Mouse (Mus musculus) urinary bladder, adult 2 months (tissue): ENCODE results near the gene Nr1i3. TPM values are rescaled to one million over a fixed set of nuclear protein-coding genes. Genes with fewer than 3 reads are reported as not detected.

ENCODE experiments used
- DNase-seq: peaks from one replicate; pipeline ENCODE4 v3.0.0; 2022; ENCODE audit warnings: low spot score
- polyA plus RNA-seq: library from polyadenylated mRNA; depleted of rRNA; stranded (reverse); fragments of >200 nt; gene quantifications from 2 replicates; pipeline ENCODE4 v1.2.3, GENCODE M21; 2012

Gene Nr1i3
- polyA plus RNA-seq, 1 experiment = 0.04 TPM

DNA sequence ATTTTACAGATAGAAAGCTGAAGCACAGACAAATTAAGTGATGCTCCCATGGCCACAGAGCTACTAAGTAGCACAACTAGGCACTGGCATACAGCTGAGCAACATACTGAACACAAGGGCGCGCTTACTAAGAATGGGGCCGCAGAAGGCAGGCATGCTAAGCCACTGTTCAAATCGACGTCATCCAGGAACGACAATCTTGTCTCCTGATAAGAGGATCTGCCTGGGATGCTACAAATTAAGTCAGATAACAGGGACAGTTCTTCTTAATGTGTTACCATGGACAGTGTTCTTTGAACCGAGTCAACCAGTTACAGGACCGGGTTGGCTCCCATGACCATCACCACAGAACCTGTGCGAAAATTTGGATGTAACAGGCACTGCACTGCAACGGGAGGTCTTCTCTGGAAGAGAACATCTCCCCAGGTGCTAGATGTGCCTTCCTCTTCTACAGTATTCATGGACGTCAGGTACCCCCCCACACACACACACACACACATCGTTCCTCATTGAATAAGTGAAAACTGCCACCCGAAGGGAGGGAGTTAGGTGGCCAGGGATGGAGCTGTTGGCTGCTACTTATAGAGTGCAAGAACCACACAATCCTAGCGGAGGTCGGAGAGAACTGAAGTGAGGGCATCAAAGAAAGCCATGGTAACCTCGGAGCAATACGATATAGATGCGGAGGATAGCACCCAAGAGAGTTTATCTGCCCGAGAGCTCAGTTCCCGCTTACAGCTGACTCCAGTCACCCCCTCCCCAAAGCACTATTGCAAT, 18.5 kb upstream of the Nr1i3 start:
- no peak for DNase-seq

DNA sequence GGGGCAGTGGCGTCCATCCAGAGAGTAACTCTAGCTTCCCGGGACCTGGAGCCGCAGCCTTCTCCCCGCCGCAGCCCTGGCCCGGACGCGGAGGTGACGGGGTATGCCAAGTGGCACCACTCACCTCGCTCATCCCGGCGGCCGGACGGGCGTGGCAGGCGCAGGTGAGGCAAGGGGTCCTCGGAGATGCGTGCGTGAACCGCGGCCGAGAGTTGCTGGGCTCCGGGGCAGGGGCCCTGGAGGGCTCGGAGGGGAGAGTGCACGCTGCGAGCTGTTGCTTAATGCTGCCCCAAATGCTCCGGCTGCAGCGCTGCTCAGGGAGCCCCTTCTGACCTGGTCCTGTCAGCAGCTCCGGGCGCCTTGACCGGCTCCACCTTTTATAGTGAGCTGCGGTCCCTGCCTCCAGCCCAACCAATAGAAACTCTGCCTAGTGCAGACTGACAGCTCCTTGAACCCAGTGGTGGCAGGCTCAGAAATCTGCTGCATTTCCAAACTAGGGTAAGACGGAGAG, 17.8 kb upstream of the Nr1i3 start, which contains the start of gene Pcp4l1:
TSS of gene Pcp4l1 (minus strand) at position 382 of the 511 bp plus-strand sequence.
- DNase-seq = peak; percentile 37

DNA sequence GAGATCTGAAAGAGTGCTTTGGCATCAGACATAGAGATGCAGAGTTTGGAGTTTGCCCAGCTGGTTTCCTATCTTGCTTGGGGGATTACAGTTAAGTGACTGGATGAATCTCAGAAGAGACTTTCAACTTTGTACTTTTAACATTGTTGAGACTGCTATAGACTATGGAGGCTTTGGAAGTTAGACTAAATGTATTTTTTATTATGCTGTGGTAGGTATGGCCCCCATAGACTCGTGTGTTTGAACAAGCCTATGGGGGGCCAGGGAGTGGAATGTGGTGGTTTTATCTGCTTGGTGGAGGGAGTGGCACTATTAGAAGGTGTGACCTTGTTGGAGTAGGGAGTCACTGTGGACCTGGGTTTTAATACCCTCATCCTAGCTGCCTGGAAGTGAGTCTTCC, 14.2 kb upstream of the Nr1i3 start:
- DNase-seq = no peak

DNA sequence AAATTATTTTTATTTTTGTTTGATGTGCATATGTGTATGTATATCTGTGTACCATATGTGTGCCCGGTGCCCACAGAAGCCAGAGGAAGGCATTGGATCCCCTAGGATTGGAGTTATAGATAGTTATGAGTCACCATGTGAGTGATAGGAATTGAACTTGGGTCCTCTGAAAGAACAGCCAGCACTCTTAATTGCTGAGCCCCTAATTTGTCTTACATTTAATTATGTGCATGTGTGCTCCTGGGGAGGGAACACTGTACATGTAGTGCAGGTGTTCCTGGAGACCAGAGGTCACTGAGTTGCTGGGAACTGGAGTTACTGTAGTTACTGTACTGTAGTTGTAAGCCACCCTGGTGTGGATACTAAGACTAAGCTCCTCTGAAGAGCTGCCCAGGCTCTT, 13.0 kb upstream of the Nr1i3 start:
- DNase-seq = no peak

DNA sequence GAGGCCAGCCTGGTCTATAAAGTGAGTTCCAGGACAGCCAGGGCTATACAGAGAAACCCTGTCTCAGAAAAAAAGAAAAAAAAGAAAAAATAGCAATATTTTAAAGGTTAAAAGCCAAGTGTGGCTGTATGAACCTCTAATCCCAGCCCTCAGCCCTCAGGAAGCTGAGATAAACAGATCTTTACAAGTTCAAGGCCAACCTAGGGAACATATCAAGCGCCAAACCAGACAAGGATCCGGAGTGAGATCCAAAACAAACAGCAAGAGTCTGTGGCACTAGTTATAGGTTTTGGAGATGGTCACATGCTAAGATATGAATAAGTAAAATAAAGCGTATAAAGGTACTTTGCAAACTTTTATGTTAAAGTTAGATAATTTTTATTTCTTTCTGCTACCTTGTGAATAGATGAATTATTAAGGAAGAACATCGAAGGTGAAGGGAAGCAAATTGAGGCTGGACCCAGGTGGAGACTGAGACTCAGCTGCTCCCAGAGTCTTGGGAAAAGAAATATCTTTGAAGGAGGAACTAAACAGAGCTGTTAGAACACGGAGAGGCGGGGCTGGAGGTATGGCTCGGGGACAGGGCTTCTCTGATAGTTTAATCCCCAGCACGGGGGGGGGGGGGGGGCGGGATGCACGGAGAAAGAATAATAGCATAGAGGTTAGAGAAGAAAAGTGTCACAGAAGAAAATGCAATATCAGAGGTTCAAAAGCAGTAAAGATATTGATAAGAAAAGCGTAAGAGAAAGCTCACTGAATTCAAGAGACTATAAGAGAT, 10.1 kb upstream of the Nr1i3 start:
- no peak for DNase-seq

DNA sequence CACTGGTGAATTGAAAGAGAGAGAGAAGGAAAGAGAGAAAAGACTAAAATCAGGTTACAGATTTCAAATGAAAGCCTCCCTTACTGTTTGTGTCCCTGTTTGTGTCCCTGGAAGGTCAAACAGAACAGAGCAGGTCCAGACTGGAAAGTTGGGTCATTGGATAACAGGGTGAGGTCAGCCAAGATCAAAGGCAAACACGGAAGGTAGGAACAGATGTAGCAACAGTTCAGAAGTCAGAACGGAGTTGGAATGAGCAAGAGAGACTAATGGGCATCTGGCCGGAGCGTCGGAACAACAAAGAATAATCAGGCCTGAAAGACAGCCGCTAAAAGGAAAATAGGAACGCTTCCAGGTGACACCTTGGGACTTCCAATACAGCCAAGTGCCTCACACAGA, 9.5 kb upstream of the Nr1i3 start:
- DNase-seq = no peak

DNA sequence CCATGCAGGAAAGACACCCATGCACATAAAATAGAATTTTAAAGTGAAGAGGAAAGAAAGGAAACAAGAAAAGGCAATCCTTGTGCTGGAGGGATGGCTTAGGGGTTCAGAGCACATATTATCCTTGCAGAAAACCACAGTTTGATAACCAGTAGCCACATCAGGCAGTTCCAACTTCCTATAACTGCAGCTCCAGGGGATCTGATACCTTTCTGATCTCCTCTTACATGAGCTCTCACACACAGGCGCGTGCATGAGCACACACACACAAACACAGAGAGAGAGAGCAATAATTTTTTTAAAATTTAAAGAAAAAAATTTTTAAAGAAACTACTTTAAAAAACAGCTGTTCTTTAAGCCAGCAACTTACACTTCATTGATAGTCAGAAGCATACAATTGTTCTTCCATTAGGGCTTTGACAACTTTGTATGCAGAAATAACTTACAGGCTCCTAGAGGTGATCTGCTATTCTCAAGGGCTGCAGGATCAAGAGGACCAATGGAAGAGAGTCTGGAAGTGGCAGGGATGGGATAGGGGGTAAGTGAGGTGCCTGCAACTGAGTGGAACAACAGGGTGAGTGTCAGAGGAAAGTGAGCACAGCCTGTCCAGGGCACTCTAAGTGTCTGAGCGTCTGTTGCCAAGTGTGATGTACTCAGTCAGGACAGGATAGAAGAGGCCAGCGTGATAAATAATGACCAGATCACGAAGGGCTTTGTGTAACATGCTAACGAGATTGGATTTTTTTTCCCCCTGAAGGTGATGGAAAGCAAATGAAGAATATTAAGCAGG, 7.9 kb upstream of the Nr1i3 start:
- DNase-seq = no peak

DNA sequence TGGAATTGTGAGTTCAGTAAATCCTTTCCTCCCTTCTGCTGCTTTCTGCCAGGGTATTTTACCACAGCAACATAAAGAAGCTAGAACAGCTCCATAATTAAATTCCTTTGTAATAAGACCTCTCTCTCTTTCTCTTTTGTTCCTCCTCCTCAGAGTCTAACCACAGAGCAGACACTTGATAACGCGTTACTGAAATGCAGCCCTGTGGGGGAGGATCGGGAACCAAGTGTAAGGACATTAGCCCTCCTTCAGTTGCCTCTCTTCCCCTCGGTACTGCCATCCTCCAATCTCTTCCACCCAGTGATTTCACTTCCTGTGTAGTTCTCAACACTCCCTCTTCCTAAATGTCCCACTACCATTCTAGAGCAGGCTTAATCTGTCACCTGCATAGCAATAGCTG, 4.4 kb upstream of the Nr1i3 start:
- no peak for DNase-seq

DNA sequence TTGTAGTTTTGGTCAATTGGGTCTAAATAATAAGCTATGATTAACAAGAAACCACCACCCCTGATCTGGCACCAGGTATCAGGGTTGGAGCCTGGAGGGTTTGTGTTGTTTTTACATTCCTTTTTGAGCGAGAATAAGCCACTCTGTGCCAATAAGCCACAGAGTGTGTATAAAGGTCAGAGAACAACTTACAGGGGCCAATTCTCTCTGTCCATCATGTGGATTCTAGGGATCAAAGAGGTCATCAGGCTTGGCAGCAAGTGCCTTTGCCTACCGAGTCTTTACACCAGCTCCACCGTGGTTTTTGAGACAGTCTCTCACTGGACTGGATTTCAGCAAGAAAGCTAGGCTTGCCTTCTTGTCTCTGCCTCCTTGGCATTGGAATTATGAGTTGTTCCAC, 916 bp upstream of the Nr1i3 start:
- no peak for DNase-seq

DNA sequence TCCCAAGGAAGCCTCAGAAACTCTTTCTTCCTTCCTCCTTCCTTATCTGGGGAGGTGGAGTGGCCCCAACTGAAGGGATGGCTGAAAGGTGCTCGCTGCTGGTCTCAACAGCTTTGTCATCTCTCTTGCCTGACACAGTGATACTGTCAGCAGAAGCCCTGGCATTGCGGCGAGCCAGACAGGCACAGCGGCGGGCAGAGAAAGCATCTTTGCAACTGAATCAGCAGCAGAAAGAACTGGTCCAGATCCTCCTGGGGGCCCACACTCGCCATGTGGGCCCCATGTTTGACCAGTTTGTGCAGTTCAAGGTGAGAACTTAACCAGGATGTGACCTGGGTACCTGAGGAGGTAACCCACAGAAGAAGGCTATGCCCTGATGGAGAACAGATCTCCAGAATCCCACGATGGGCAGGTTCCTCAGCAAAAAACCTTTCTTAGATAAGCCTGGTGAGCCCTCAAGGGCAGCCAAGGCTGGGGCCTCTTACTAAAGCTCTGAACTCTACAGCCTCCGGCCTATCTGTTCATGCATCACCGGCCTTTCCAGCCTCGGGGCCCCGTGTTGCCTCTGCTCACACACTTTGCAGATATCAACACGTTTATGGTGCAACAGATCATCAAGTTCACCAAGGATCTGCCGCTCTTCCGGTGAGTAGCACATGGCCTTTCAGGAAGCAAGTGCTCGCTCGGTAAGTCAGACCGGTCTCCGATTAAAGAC, 2.6 kb downstream of the Nr1i3 start:
- DNase-seq = no peak

DNA sequence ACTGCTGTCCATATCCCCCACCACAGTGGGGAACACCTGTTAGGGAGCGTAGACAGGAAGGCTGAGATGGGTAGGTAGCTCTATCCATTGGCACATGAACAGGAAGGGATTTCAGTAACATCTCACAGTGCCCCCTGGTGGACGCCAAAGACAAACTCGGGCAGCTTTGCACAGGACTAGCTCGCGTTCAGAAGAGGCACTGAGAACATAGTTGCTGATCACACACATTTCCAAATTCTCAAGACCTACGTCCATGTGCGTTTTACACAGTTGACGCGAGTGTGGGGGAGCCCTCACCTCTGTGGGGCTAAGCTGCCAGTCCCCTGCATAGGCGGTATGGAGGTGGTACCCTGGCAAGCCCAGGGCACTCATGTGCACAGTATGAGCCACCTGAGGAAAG, 7.1 kb downstream of the Nr1i3 start:
- DNase-seq = peak; percentile 74

DNA sequence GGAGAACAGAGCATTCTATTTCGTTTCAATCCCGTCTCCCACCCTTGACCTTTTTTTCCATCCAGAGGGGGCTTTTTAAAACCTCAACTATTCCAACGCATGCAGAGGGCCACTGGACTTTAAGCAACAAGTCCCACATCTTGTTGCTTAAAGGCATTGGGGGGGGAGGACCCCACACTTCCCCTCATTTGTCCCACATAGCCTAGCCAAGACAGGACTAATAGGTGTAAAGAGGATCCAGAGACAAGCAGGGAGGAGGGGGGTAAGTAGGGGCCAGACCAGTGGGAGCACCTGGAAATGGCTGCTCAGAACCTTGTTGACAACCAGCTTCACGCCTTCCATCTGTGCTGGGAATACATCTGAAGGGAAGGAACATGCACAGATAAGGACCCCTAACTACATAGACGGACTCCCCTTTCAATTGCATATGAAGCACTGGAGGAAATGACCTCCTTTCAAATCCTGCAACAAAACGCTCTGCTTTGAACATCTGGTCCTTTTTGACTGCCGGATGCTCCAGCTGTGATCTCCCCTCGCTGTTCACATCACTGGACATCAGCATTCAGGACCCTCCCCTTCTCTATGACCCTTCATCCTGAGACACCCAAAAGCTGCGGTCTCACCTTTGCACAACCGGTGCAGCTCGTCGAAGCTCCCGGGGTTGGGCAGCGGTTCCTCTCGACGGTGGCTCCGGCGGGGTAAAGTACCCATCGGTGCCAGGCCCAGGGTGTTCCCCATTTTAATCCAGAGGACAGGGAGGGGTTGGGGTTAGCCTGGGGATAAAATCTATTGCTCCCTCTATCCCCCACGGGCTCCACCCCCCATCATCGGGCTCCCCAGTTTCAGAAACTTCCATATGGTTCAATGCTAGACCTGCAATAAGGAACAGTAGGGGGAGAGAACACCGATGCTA, 7.8 kb downstream of the Nr1i3 start:
- no peak for DNase-seq

DNA sequence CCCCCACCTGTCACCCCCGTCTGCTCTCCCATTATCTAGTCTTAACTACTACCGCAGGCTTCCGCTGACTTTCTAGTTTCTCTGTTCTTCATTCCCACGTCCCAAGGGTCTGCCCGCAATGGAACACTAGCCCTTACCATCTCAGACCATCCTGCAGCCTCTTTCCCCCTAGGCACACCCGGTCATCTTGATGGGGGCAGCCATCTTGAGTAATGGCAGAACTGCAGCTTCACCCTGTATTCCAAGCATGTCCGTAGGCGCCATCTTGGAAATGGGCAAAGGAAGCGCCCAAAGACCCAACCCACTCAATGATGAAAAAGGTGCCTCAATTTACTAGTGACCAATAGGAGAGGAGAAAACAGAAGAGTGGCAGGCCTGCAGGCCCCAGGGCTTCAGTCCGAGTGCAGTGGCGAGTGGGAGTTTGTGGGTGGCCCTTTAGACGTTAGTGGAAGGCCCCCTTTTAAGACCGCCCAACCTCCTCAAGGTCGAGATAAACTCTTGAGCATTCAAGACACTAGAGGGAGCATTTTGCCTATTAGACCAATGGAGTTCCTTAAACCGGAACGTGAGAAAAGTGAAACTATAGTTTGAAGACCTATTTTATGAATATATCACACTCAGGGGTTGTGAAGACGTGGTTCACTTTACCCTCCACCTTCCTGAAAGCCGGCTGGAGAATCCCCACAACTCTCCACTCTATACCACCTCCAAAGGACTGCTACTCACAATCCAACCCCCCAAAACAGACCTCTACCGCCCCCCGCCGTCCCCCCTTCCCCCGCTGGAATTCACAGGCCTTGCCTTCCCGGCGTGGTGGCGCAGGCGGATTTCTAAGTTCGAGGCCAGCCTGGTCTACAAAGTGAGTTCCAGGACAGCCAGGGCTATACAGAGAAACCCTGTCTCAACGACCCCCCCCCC, 8.7 kb downstream of the Nr1i3 start, which contains the start of gene Tomm40l:
TSS of gene Tomm40l (minus strand) at position 277 of the 918 bp plus-strand sequence.
- DNase-seq = peak; percentile 67

DNA sequence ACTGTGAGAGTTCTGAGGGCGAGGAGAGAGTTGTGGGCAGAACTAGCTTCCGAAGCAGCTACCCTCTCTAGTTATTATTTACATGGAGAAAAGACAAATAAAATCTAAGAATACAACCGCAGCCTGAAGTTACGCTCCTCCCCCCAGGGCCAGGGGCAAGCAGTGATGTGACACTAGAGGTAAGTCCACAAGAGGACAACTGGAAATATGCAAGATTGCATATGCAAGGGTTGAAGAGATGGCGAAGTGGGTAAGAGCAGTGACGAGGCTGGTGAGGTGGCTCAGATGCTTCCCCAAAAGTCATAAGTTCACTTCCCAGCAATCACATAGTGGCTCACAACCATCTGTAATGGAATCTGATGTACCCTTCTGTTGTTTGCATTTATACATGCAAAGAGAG, 9.4 kb downstream of the Nr1i3 start:
- DNase-seq = no peak

DNA sequence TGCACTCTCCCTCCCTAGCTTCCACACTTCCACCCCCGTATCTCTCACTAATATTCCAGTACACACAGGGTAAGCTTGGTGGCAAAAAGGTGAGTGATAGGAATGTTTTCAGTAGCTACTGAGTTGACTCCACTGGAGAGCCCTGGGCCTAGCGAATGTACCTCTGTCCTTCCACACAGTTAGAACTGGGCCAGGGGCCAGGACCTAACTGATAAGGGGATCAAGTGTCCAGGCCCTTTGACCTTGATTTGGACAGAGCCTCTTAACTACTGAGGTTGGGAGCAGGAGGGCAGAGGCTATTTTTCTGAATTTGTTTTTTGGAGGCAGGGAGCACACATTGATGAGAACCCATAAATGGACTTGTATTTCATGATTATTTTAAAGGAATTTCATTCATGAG, 10.0 kb downstream of the Nr1i3 start:
- no peak for DNase-seq

DNA sequence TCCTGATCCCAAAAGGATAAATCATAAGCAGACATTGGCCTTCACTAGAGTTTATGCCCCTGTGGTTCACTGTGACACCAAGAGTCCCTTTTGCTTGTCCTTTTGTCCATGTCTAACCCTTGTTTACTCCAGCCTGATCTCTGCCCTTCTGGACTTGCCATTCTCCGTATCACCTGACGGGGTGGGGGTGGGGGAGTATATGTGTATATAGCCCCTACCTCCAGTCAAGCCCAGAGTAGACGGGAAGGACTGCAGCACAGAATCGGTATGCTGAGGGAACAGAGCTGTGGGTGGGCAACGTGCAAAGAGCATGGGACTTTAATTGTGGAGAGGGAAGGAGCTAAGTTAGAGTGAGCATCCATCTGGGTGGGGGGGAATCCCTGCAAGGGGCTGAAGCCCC, 11.1 kb downstream of the Nr1i3 start, which contains the start of gene Apoa2:
TSS of gene Apoa2 (plus strand) at position 198 of the 400 bp plus-strand sequence.
- DNase-seq = no peak

DNA sequence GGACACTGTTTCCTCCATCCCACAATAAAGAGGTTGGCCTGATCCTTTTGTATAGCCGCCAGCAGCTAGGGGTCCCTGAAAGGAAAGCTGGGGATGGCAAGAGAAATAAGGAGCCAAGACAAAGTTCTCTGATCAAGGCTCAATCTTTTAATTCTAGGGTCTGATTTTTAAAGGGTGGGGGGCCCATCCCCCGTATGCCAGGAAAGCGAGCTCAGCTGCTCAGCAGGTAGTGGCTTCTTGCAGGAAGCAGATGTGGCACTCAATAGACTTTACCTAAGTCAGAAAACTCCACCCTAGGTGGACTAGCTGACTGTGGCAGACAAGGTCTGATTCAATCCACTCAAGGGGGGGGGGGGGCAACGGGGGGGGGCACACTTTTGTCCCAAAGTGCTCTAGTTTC, 13.0 kb downstream of the Nr1i3 start:
- DNase-seq = no peak

DNA sequence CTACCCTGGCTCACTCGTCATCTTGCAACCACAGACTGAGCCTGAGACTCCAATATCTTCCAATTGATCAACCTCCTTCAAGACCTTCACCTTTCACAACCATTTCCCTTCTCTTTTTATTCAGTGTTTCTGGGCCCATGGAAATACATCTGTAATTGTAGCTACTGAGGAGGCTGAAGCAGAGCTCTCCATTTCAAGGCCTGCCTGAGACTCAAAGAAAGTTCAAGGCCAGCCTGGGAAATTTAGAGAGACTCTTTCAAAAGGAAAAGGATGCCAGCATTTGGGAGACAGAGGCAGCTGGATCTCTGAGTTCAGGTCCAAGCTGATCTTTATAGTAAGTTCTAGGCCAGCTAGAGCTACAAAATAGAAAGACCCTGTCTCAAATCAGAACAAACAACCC, 14.1 kb downstream of the Nr1i3 start:
- no peak for DNase-seq

DNA sequence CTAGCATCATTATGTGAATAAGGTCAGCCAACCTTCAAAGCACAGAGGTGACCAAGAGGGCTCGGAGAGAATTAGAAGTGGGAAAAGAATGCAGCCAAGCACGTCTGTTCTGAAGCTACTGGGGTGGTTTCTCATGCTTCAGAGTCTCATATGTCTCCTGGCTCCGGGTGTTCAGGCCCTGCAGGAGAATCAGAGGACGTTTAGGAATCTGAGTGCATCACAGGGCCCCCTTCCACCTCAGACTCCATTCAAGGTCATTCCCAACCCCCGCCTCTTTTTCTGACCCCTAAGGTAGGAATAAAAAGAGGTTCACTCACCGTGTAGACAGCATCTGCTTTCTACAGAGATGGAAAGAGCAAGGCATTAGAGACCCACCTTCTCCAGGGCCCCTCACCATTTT, 16.0 kb downstream of the Nr1i3 start:
- no peak for DNase-seq
